Mouse (Mus musculus) megakaryocyte, adult 5-6 weeks (primary cell): ENCODE results near the gene Zfp14. TPM values are rescaled to one million over a fixed set of nuclear protein-coding genes. Genes with fewer than 3 reads are reported as not detected.

Experiments
- total RNA-seq, 2 experiments: library from RNA; stranded (forward) in 1 of 2; stranded (reverse) in 1 of 2; fragments of 153-499, 151-499 nt in 1 of 2; fragments of 221-1000, 200-1000 nt in 1 of 2; gene quantifications; 2 replicates each; pipeline versions ENCODE4 v1.2.3 to v1.2.4; 2015 to 2017

Gene Zfp14
- total RNA-seq, 2 experiments from 2014 or later = 0.95 to 1.4 TPM

Other genes with a start within 250 kb of the Zfp14 start
- gene Zfp790, start 235.3 kb downstream of the Zfp14 start, total RNA-seq (2015) = 4.8 and 5.6 TPM in 2 replicates
- 9.0 and 9.1 TPM in 2 replicates for gene Zfp790, start 235.3 kb downstream of the Zfp14 start, total RNA-seq (2017)
- gene Zfp940, start 197.7 kb downstream of the Zfp14 start, total RNA-seq (2015) = 1.2 and 1.3 TPM in 2 replicates
- gene Zfp940, start 197.7 kb downstream of the Zfp14 start, total RNA-seq (2017) = 1.2 and 1.4 TPM in 2 replicates
- 2.0 and 2.2 TPM in 2 replicates for gene Zfp420, start 191.4 kb downstream of the Zfp14 start, total RNA-seq (2015)
- gene Zfp420, start 191.4 kb downstream of the Zfp14 start, total RNA-seq (2017) = 1.7 and 3.1 TPM in 2 replicates
- 2.0 and 3.1 TPM in 2 replicates for gene Zfp27, start 144.8 kb downstream of the Zfp14 start, total RNA-seq (2015)
- gene Zfp27, start 144.8 kb downstream of the Zfp14 start, total RNA-seq (2017) = 4.3 and 4.8 TPM in 2 replicates
- 1.5 and 1.7 TPM in 2 replicates for gene Zfp383, start 143.2 kb downstream of the Zfp14 start, total RNA-seq (2015)
- gene Zfp383, start 143.2 kb downstream of the Zfp14 start, total RNA-seq (2017) = 0.37 and 2.0 TPM in 2 replicates
- gene Zfp74, start 97.3 kb downstream of the Zfp14 start, total RNA-seq (2015) = 6.7 and 6.9 TPM in 2 replicates
- 2.9 and 3.5 TPM in 2 replicates for gene Zfp74, start 97.3 kb downstream of the Zfp14 start, total RNA-seq (2017)
- 4.9 and 7.0 TPM in 2 replicates for gene Zfp568, start 67.4 kb downstream of the Zfp14 start, total RNA-seq (2015)
- gene Zfp568, start 67.4 kb downstream of the Zfp14 start, total RNA-seq (2017) = 14.6 and 15.1 TPM in 2 replicates
- 0.83 and 0.91 TPM in 2 replicates for gene Zfp82, start 21.5 kb upstream of the Zfp14 start, total RNA-seq (2015)
- 3.0 and 3.2 TPM in 2 replicates for gene Zfp82, start 21.5 kb upstream of the Zfp14 start, total RNA-seq (2017)
- gene Gm26920, start 39.0 kb upstream of the Zfp14 start, total RNA-seq (2015) = 1.4 TPM in 1 of 2 replicates, not detected in the other
- not detected in 2 replicates for gene Gm26920, start 39.0 kb upstream of the Zfp14 start, total RNA-seq (2017)
- 2.7 and 3.5 TPM in 2 replicates for gene Zfp566, start 39.1 kb upstream of the Zfp14 start, total RNA-seq (2015)
- gene Zfp566, start 39.1 kb upstream of the Zfp14 start, total RNA-seq (2017) = 0.85 and 1.9 TPM in 2 replicates
- 26.0 and 29.6 TPM in 2 replicates for gene Zfp260, start 43.4 kb upstream of the Zfp14 start, total RNA-seq (2015)
- 22.8 and 26.4 TPM in 2 replicates for gene Zfp260, start 43.4 kb upstream of the Zfp14 start, total RNA-seq (2017)
- 6.7 and 7.8 TPM in 2 replicates for gene Zfp382, start 70.6 kb upstream of the Zfp14 start, total RNA-seq (2015)
- gene Zfp382, start 70.6 kb upstream of the Zfp14 start, total RNA-seq (2017) = 14.9 and 15.2 TPM in 2 replicates
- 16.6 and 25.2 TPM in 2 replicates for gene Zfp146, start 118.4 kb upstream of the Zfp14 start, total RNA-seq (2015)
- gene Zfp146, start 118.4 kb upstream of the Zfp14 start, total RNA-seq (2017) = 32.8 and 35.2 TPM in 2 replicates
- 0.91 and 1.6 TPM in 2 replicates for gene Cox7a1, start 132.8 kb upstream of the Zfp14 start, total RNA-seq (2015)
- 0.94 and 2.4 TPM in 2 replicates for gene Cox7a1, start 132.8 kb upstream of the Zfp14 start, total RNA-seq (2017)
- 485 and 524 TPM in 2 replicates for gene Capns1, start 147.4 kb upstream of the Zfp14 start, total RNA-seq (2015)
- 307 and 314 TPM in 2 replicates for gene Capns1, start 147.4 kb upstream of the Zfp14 start, total RNA-seq (2017)
- gene Polr2i, start 180.6 kb upstream of the Zfp14 start, total RNA-seq (2015) = 46.4 and 51.0 TPM in 2 replicates
- 31.5 and 39.1 TPM in 2 replicates for gene Polr2i, start 180.6 kb upstream of the Zfp14 start, total RNA-seq (2017)
- gene Tbcb, start 180.9 kb upstream of the Zfp14 start, total RNA-seq (2015) = 84.2 and 92.7 TPM in 2 replicates
- 30.2 and 48.2 TPM in 2 replicates for gene Tbcb, start 180.9 kb upstream of the Zfp14 start, total RNA-seq (2017)
- gene Ovol3, start 184.3 kb upstream of the Zfp14 start, total RNA-seq (2015) = 0.55 TPM in 1 of 2 replicates, not detected in the other
- gene Ovol3, start 184.3 kb upstream of the Zfp14 start, total RNA-seq (2017) = not detected in 2 replicates
- gene Thap8, start 228.7 kb upstream of the Zfp14 start, total RNA-seq (2015) = 0.36 and 0.51 TPM in 2 replicates
- gene Thap8, start 228.7 kb upstream of the Zfp14 start, total RNA-seq (2017) = 0.84 and 1.1 TPM in 2 replicates
- 13.3 and 19.5 TPM in 2 replicates for gene Wdr62, start 229.0 kb upstream of the Zfp14 start, total RNA-seq (2015)
- gene Wdr62, start 229.0 kb upstream of the Zfp14 start, total RNA-seq (2017) = 6.8 and 10.5 TPM in 2 replicates
- gene Clip3, start 240.3 kb upstream of the Zfp14 start, total RNA-seq (2015) = 0.04 TPM in 1 of 2 replicates, not detected in the other
- not detected in 2 replicates for gene Clip3, start 240.3 kb upstream of the Zfp14 start, total RNA-seq (2017)